Mouse (Mus musculus): ENCODE results near the gene Uba2. TPM values are rescaled to one million over a fixed set of nuclear protein-coding genes. Genes with fewer than 3 reads are reported as not detected.
A peak's percentile ranks its signal among the peaks of the same experiment; 100 is the strongest.
"Not testable (repeated sequence)": the region's sequence is repeated elsewhere in the genome, so short reads cannot be mapped to it uniquely, and the experiment has no call there.

Gene Uba2
- polyA plus RNA-seq, 1 experiment = 42.1 TPM

- no peak overlapping the region for H3K4me3 ChIP-seq (replicated peaks; ENCODE audit: extremely low read depth, low read depth, low read length)
- TF ChIP-seq POLR2A (IDR thresholded peaks at IDR 0.05; ENCODE audit: borderline replicate concordance, extremely low read depth, low read depth, low read length) = no peak
- no peak for TF ChIP-seq CTCF (IDR thresholded peaks at IDR 0.05; ENCODE audit: insufficient read depth, low read length)
- WGBS = 54% methylated on average over 3 of the region's 3 CpGs
- DNase-seq = peak; percentile 21
- peaks cover 6% of the 10 kb centered on the region; the same call in 1 of the 2 replicates for H3K4me1 ChIP-seq (ENCODE audit: control insufficient read depth, insufficient read depth, low read length)
Measured at GRCm38 (mm10) chr7:34198346-34198745, 28.9 kb upstream of the Uba2 start.

- 1% methylated on average over 68 of the region's 70 CpGs for WGBS
- DNase-seq = peak; percentile 91
- Histone ChIP-seq H3K4me3 (replicated peaks; ENCODE audit: extremely low read depth, low read depth, low read length) (peak within 1 kb of the TSS; percentile 92), H3K4me1 (ENCODE audit: control insufficient read depth, insufficient read depth, low read length) (peaks cover 6% of the 10 kb centered on the region; the same call in 1 of the 2 replicates)
- no peak for TF ChIP-seq CTCF (IDR thresholded peaks at IDR 0.05; ENCODE audit: insufficient read depth, low read length)
- peak; percentile 84; the same call in 1 of the 2 replicates for TF ChIP-seq POLR2A (IDR thresholded peaks at IDR 0.05; ENCODE audit: borderline replicate concordance, extremely low read depth, low read depth, low read length)
Measured at GRCm38 (mm10) chr7:34196132-34197128, 27.0 kb upstream of the Uba2 start, which contains the start of gene Pdcd2l. Pdcd2l (minus strand) TSS chr7:34196661.

- Histone ChIP-seq H3K4me3 (replicated peaks; ENCODE audit: extremely low read depth, low read depth, low read length) (peak overlapping the region; percentile 92), H3K4me1 (ENCODE audit: control insufficient read depth, insufficient read depth, low read length) (peaks cover 6% of the 10 kb centered on the region; the same call in 1 of the 2 replicates)
- no peak for DNase-seq
- WGBS = 43% methylated on average over 3 of the region's 3 CpGs
- TF ChIP-seq CTCF (IDR thresholded peaks at IDR 0.05; ENCODE audit: insufficient read depth, low read length) = no peak
- TF ChIP-seq POLR2A (IDR thresholded peaks at IDR 0.05; ENCODE audit: borderline replicate concordance, extremely low read depth, low read depth, low read length) = no peak
Measured at GRCm38 (mm10) chr7:34195632-34196031, 26.2 kb upstream of the Uba2 start.

- no peak for DNase-seq
- Histone ChIP-seq H3K4me1 (ENCODE audit: control insufficient read depth, insufficient read depth, low read length) (peaks cover 6% of the 10 kb centered on the region; the same call in 1 of the 2 replicates), H3K4me3 (replicated peaks; ENCODE audit: extremely low read depth, low read depth, low read length) (no peak overlapping the region)
- WGBS = 87% methylated on average over 6 of the region's 6 CpGs
- TF ChIP-seq POLR2A (IDR thresholded peaks at IDR 0.05; ENCODE audit: borderline replicate concordance, extremely low read depth, low read depth, low read length) (no peak), CTCF (IDR thresholded peaks at IDR 0.05; ENCODE audit: insufficient read depth, low read length) (no peak)
Measured at GRCm38 (mm10) chr7:34192825-34193224, 23.4 kb upstream of the Uba2 start.

- TF ChIP-seq CTCF (IDR thresholded peaks at IDR 0.05; ENCODE audit: insufficient read depth, low read length) (no peak), POLR2A (IDR thresholded peaks at IDR 0.05; ENCODE audit: borderline replicate concordance, extremely low read depth, low read depth, low read length) (no peak)
- H3K4me3 ChIP-seq (replicated peaks; ENCODE audit: extremely low read depth, low read depth, low read length) = no peak overlapping the region
- 76% methylated on average over 12 of the region's 12 CpGs for WGBS
- DNase-seq = no peak
- no peaks in the 10 kb centered on the region for H3K4me1 ChIP-seq (ENCODE audit: control insufficient read depth, insufficient read depth, low read length)
Measured at GRCm38 (mm10) chr7:34189376-34189989, 20.1 kb upstream of the Uba2 start.

GRCm38 (mm10) chr7:34183794-34184193 lies 14.4 kb upstream of the Uba2 start:
- Histone ChIP-seq H3K4me3 (replicated peaks; ENCODE audit: extremely low read depth, low read depth, low read length) (no peak overlapping the region), H3K4me1 (ENCODE audit: control insufficient read depth, insufficient read depth, low read length) (no peaks in the 10 kb centered on the region)
- 74% methylated on average over 3 of the region's 3 CpGs for WGBS
- no peak for DNase-seq
- no peak for TF ChIP-seq CTCF (IDR thresholded peaks at IDR 0.05; ENCODE audit: insufficient read depth, low read length)
- TF ChIP-seq POLR2A (IDR thresholded peaks at IDR 0.05; ENCODE audit: borderline replicate concordance, extremely low read depth, low read depth, low read length) = no peak

- Histone ChIP-seq H3K4me1 (ENCODE audit: control insufficient read depth, insufficient read depth, low read length) (no peaks in the 10 kb centered on the region), H3K4me3 (replicated peaks; ENCODE audit: extremely low read depth, low read depth, low read length) (no peak overlapping the region)
- WGBS = 75% methylated on average over 13 of the region's 13 CpGs
- DNase-seq = no peak
- no peak for TF ChIP-seq POLR2A (IDR thresholded peaks at IDR 0.05; ENCODE audit: borderline replicate concordance, extremely low read depth, low read depth, low read length)
- TF ChIP-seq CTCF (IDR thresholded peaks at IDR 0.05; ENCODE audit: insufficient read depth, low read length) = no peak
Measured at GRCm38 (mm10) chr7:34183356-34183755, 14.0 kb upstream of the Uba2 start.

- not testable (repeated sequence) for H3K4me1 ChIP-seq (ENCODE audit: control insufficient read depth, insufficient read depth, low read length); DNase-seq; H3K4me3 ChIP-seq (replicated peaks; ENCODE audit: extremely low read depth, low read depth, low read length)
- WGBS = 80% methylated on average over 6 of the region's 6 CpGs
Measured at GRCm38 (mm10) chr7:34176241-34176640, 6.8 kb upstream of the Uba2 start.

GRCm38 (mm10) chr7:34172251-34172650 lies 2.9 kb upstream of the Uba2 start:
- no peak for DNase-seq
- peaks cover 8% of the 10 kb centered on the region for H3K4me1 ChIP-seq (ENCODE audit: control insufficient read depth, insufficient read depth, low read length)
- 64% methylated on average over 1 of the region's 1 CpGs for WGBS
- H3K4me3 ChIP-seq (replicated peaks; ENCODE audit: extremely low read depth, low read depth, low read length) = no peak overlapping the region
- TF ChIP-seq CTCF (IDR thresholded peaks at IDR 0.05; ENCODE audit: insufficient read depth, low read length) (no peak), POLR2A (IDR thresholded peaks at IDR 0.05; ENCODE audit: borderline replicate concordance, extremely low read depth, low read depth, low read length) (no peak)
